Mouse (Mus musculus) CD4-positive, CD25-positive, alpha-beta regulatory T cell, adult 4 months (primary cell): ENCODE results near the gene Cybc1. TPM values are rescaled to one million over a fixed set of nuclear protein-coding genes. Genes with fewer than 3 reads are reported as not detected.

Source experiments
- ATAC-seq: one replicate; pipeline ENCODE4 v1.8.0; 2017
- polyA plus RNA-seq, 2 experiments: library from polyadenylated mRNA; unstranded; fragments of 100-300 nt; shearing (Covaris generic); gene quantifications; one replicate each; pipeline ENCODE4 v1.2.1; 2017

The Cybc1 gene
- polyA plus RNA-seq, 2 experiments from 2014 or later: 103 to 150 TPM

- ATAC-seq: peak; percentile 88
Measured at GRCm38 (mm10) chr11:121204161-121205006, 24.7 kb downstream of the Cybc1 start, which contains the start of the genes Hexdc and Ogfod3. Gene Hexdc, plus strand, starts transcription at chr11:121204433. Gene Ogfod3, minus strand, starts transcription at chr11:121204711.

- ATAC-seq: no peak
Measured at GRCm38 (mm10) chr11:121203859-121204160, 25.3 kb downstream of the Cybc1 start.

GRCm38 (mm10) chr11:121201436-121202198, 27.5 kb downstream of the Cybc1 start:
- no peak for ATAC-seq

GRCm38 (mm10) chr11:121200781-121201180, 28.3 kb downstream of the Cybc1 start:
- ATAC-seq: no peak

- no peak for ATAC-seq
Measured at GRCm38 (mm10) chr11:121199851-121200250, 29.3 kb downstream of the Cybc1 start.

GRCm38 (mm10) chr11:121198622-121199021, 30.5 kb downstream of the Cybc1 start:
- no peak for ATAC-seq

- no peak for ATAC-seq
Measured at GRCm38 (mm10) chr11:121193415-121193814, 35.7 kb downstream of the Cybc1 start.

- no peak for ATAC-seq
Measured at GRCm38 (mm10) chr11:121192742-121193141, 36.4 kb downstream of the Cybc1 start.

GRCm38 (mm10) chr11:121189681-121190080, 39.4 kb downstream of the Cybc1 start:
- ATAC-seq: no peak

GRCm38 (mm10) chr11:121176285-121177270, 52.5 kb downstream of the Cybc1 start:
- ATAC-seq: no peak

GRCm38 (mm10) chr11:121174234-121174633, 54.9 kb downstream of the Cybc1 start:
- no peak for ATAC-seq

- no peak for ATAC-seq
Measured at GRCm38 (mm10) chr11:121173203-121173602, 55.9 kb downstream of the Cybc1 start.

Other genes starting within 250 kb of the Cybc1 start
- gene Csnk1d, start 238.0 kb downstream of the Cybc1 start, polyA plus RNA-seq: 10 to 100 TPM; 50.4 to 78.2 TPM
- 10 to 100 TPM; 79.5 to 90.2 TPM for gene Cd7, start 189.9 kb downstream of the Cybc1 start, polyA plus RNA-seq
- not detected for gene Sectm1b, start 165.8 kb downstream of the Cybc1 start, polyA plus RNA-seq
- not detected for gene Sectm1a, start 148.1 kb downstream of the Cybc1 start, polyA plus RNA-seq
- gene Tex19.2, start 110.6 kb downstream of the Cybc1 start, polyA plus RNA-seq: not detected
- gene Tex19.1, start 83.2 kb downstream of the Cybc1 start, polyA plus RNA-seq: under 1 TPM in 1 of 2 experiments, not detected in 1; 0.24 TPM
- not detected for gene Uts2r, start 69.1 kb downstream of the Cybc1 start, polyA plus RNA-seq
- gene Hexdc, start 24.9 kb downstream of the Cybc1 start, polyA plus RNA-seq: 1 to 10 TPM; 2.3 to 3.1 TPM
- 1 to 10 TPM; 7.8 to 8.8 TPM for gene Ogfod3, start 24.6 kb downstream of the Cybc1 start, polyA plus RNA-seq
- gene Narf, start 7.9 kb upstream of the Cybc1 start, polyA plus RNA-seq: 10 to 100 TPM; 30.1 to 41.9 TPM
- gene Foxk2, start 30.7 kb upstream of the Cybc1 start, polyA plus RNA-seq: 1 to 10 TPM; 4.1 to 6.1 TPM
- gene Wdr45b, start 125.1 kb upstream of the Cybc1 start, polyA plus RNA-seq: 10 to 100 TPM; 27.2 to 29.0 TPM
- not detected for gene Rab40b, start 158.9 kb upstream of the Cybc1 start, polyA plus RNA-seq
- 1 to 10 TPM; 1.8 to 2.6 TPM for gene Fn3krp, start 192.1 kb upstream of the Cybc1 start, polyA plus RNA-seq
- gene Fn3k, start 205.6 kb upstream of the Cybc1 start, polyA plus RNA-seq: not detected
- gene Tbcd, start 222.6 kb upstream of the Cybc1 start, polyA plus RNA-seq: 10 to 100 TPM; 24.0 to 41.8 TPM